Mouse (Mus musculus): ENCODE data around the gene Leng9.
"Not testable (repeated sequence)": the region's sequence is repeated elsewhere in the genome, so short reads cannot be mapped to it uniquely, and the experiment has no call there.

Leng9 gene

DNA sequence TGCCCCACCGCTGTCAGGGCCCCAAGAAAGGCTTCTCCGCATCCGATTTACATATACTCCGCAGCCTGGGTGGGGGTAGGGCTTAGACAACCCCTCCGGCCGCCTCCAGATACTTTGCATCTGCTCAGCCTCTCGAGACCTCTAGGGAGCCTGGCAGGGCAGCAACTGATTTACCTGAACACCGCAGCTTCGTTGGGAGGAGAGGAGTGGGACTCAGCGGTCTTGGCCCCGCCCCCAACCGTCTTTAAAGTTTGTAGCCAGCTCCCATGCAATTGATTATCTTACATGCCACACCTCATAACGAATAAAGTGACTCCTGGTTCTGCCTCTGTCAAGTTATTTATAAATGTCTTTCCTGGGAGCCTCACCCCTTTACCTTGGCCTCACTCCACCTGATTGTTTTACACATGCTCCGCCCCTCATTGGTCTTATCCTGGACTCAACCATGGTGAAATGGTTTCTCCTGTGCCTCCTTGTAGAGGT lies at the start of gene Leng9:
Gene Leng9, minus strand, starts transcription at position 316 of the 483 bp plus-strand sequence.
- DNase-seq (ENCODE audit: low spot score), result peak; percentile 48

DNA sequence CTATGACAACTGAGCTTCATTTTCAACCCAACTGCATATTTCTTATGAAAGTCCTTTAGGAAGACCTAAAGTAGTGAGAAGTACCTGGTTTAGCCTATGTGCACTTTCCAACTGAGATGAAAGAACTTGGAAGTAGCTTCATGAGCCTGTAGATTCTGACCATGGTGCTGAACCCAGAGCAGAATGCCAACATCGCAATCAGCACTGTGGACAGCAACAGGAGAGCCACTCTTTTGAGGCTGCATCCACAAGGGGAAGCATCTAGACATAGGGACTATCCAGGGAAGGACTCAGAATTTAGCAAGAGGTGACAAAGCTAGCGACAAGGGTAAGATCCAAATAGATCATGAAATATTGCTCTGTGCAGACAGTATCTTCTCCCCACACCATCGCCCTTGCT lies 28.3 kb upstream of the Leng9 start:
- DNase-seq (ENCODE audit: low spot score), result peak; percentile 55

DNA sequence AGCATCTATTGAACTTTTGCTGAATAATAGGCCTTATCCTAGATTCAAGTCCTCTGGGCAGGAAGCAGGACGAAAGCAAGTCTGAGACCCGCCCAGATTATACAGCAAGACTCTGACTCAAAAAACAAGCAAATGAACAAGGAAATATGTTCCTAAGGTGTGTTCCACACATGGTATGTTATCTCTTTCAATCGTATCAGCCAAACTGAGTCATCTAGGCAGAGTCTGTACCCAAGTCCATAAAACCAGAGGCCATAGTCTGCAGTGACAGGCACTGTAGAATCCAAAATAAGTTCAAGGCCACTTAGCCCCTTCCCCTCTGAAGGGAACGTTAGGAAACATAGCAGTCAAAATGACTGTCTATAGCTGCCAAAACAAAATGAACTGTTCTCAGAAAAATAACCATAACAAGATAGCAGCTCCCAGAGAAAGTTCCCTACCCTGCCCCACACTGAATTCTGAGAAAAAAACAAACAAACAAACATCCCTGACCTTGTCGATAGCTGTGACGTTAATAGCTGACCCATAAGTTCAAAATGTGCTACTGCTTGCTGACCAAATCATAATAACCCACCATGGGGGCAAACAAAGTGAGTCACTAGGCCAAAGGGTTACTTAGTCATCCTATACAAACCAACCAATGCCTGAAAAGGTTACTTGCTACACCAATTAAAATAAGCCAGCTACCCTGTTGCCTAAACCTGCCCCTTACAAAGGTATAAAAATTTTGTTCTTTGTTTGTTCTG lies 20.2 kb upstream of the Leng9 start:
- DNase-seq (ENCODE audit: low spot score), result no peak

- DNase-seq (ENCODE audit: low spot score), result no peak
Observed at GRCm38 (mm10) chr7:4167098-4167497, 16.9 kb upstream of the Leng9 start.

DNA sequence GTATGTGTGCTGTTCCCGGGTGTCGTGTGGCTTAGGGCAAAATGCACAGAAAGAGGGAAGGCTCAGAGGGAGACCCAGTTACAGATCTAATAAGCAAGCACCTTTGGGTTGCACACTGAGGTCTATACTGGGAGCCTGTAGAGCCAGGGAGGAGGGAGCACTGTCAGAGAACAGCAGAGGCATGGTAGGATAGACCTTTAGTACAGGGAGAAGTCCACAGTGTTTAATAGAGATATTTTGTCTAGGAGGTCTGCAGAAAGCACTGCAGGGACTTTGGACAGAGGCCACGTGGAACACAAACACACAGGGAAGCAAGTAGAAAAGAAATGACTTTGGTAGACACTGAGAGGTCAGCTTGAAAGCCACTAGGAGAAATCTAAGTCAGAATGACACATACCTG lies 15.1 kb upstream of the Leng9 start:
- no peak for DNase-seq (ENCODE audit: low spot score)

DNA sequence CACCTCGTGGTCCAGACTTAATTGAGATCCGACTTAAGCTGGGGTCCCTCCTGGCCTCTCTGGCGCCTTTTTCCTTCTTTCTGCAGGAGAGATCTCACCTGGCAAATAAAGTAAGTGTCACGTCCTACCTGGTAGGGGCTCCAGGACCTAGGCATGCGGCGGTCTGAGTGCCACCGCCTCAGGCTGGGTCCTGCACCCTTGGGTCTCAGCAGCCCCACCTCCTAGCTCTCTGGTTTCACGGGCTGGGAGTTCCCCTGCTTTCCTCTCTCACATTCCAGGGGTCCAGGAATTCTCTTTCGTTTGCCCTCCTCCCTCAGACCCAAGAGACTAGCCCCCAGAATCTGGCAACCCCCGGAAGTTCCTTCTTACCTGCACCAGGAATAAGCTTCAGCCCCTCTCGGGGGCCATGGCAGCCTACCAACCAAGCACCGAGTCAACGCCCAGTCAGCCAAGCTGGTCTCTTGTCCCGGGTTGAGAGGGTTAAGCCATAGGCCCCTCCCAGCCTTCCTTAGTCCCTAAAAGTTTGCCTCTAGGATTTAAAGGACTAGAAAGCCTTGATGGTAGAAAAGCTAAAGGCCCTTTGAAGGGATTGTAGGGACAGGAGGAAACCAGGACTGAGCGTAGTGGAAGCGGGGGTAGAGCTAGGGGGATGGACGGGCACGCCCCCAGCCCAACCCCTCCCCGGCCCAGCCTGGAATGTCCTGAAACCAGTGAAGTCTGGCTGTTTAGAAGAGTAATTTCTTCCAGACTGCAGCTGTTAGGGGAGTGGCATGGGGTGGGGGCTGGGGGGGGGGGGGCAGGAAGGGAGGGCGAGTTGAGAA lies 14.1 kb upstream of the Leng9 start, which contains the start of gene Cdc42ep5:
Gene Cdc42ep5, minus strand, starts transcription at position 771 of the 821 bp plus-strand sequence.
- peak; percentile 80 for DNase-seq (ENCODE audit: low spot score)

DNA sequence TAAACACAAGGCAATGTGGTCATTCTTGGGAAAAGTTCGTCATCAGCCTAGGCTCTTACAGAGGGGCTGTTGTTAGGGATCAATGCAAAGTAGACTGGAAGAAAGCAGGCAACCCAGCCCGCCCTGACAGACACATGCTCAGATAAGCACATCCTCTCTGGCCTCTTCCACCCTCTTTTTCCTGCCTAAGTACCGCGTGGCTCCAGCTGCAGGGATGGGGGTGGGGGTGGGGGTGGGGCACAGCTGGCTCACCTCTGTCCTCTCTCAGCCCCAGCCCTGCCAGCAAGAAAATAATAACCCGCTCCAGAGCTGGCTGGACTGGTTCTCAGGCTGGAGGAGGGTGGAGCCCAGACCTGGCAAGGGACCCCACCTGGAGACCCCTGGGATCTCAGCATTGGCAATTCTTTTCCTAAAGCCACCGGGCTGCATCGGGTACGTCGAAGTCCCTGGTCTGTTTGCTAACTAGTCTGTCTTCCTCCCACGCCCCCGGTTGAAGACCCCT lies 13.4 kb upstream of the Leng9 start:
- peak; percentile 69 for DNase-seq (ENCODE audit: low spot score)

DNA sequence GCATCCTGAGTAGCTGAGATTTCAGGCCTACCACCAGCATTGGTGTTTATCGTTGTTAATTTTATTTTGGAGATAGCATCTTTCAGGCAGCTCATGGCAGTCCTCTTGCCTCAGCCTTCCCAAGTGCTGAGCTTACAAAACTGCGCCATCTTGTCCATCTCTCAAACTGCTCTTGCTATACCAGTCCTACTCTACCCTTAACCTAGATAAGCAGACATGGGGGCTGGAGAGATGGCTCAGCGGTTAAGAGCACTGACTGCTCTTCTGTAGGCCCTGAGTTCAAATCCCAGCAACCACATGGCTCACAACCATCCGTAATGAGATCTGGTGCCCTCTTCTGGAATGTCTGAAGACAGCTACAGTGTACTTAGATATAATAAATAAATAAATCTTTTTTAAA lies 11.4 kb upstream of the Leng9 start:
- DNase-seq (ENCODE audit: low spot score), result not testable (repeated sequence)

DNA sequence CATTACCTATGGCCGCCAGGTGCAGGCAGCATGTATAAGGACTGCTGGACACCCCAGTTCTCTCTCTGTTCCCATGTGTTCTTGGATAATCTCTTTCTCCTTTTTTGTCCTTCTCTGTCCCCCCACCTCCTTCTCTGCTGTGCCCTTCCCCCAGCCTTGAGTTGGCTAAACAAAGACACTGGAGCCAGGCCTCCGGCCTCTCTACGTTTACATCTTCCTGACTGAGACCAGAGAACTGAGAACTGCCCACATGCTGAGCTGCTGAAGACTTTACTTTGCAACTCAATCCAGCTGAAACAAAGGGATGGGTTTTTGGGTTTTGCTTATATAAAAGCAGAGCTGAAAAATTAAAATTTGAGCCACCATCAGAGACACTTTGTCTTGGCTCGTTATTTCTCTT lies 4.8 kb upstream of the Leng9 start:
- DNase-seq (ENCODE audit: low spot score), result no peak

GRCm38 (mm10) chr7:4154356-4154755 lies 4.2 kb upstream of the Leng9 start:
- no peak for DNase-seq (ENCODE audit: low spot score)

DNA sequence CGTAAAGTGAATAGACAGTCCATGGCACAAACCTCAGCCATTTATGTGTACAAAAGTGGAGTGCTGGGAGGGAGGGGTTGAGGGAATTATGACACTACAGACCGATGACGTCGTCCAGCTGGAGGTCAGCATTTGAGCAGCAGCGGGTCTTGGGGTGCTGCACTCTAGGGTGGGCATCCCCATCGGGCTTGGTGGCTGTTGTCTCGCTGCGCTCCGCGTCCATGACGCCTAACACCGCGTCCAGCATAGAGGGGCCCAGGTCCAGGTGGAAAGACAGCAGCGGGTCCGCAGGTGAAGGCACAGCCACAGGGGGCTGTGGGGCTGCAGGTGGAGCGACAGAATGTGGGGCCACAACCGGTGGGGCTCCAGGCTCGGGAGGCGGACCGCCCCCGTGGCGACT lies 1.1 kb upstream of the Leng9 start:
- DNase-seq (ENCODE audit: low spot score), result no peak

- DNase-seq (ENCODE audit: low spot score), result peak; percentile 57
Observed at GRCm38 (mm10) chr7:4150811-4151221, 642 bp upstream of the Leng9 start.

- DNase-seq (ENCODE audit: low spot score), result peak; percentile 83
Observed at GRCm38 (mm10) chr7:4149209-4150054, 742 bp downstream of the Leng9 start.

DNA sequence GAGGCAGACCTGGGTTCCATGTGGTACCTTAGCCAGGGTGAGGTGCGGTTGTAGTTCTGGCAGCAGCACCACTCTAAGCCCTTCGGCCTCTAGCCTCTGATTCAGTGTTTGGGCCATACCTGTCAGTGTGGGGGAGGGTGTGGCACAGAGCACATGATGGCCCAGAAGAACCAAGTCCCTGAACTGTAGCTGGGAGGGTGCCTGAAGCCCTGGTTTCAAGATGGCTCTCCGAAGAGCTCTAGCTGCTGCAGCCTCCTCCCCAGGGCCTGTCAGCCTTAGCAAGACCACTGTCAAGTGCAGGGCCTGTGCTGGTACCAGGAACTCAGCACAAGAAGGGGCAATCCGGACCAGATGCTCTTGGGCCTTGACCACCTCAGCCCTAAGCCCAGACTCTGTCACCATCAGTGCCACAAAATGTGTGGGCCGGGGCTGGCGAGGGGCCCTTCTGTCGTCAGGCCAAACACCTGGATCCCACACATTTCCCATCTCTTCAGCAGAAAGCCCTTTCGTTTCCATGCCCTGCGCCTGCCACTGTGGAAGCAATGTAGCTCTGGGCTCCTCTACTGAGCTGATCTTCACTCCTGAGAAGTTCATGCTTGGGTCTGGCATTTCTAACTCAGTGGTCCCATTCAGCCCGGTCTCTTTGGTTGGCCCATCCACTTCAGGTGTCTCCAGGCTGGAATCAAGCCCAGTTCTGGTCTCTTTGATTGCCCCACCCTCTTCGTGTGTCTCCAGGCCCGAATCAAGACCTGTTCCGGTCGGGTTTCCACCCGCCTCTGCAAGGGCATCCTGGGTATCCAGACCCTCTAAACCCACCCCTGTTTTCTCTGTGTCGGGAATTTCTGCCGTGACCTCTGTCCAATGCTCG lies 1.6 kb downstream of the Leng9 start:
- DNase-seq (ENCODE audit: low spot score), result peak; percentile 38

DNA sequence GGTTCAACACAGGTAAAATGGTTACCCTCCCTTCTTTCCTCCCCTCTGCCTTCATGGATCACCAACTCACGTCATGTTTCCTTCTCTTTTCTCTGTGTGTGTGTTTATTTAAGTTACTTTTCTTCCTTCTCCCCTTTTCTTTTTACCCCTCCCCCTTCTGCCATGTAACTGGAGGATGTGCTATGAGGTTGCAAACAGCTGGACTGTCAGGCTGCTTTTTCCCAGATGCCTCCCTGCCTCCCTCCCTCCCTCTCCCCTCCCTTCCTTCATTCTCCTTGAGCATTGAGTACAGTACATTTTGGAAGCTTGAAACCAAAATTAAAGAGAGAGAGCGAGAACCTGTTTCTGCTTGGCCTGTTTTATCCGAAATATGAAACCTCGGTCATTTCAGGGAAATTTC lies 2.3 kb downstream of the Leng9 start:
- no peak for DNase-seq (ENCODE audit: low spot score)

- no peak for DNase-seq (ENCODE audit: low spot score)
Observed at GRCm38 (mm10) chr7:4147371-4147770, 2.8 kb downstream of the Leng9 start.

DNA sequence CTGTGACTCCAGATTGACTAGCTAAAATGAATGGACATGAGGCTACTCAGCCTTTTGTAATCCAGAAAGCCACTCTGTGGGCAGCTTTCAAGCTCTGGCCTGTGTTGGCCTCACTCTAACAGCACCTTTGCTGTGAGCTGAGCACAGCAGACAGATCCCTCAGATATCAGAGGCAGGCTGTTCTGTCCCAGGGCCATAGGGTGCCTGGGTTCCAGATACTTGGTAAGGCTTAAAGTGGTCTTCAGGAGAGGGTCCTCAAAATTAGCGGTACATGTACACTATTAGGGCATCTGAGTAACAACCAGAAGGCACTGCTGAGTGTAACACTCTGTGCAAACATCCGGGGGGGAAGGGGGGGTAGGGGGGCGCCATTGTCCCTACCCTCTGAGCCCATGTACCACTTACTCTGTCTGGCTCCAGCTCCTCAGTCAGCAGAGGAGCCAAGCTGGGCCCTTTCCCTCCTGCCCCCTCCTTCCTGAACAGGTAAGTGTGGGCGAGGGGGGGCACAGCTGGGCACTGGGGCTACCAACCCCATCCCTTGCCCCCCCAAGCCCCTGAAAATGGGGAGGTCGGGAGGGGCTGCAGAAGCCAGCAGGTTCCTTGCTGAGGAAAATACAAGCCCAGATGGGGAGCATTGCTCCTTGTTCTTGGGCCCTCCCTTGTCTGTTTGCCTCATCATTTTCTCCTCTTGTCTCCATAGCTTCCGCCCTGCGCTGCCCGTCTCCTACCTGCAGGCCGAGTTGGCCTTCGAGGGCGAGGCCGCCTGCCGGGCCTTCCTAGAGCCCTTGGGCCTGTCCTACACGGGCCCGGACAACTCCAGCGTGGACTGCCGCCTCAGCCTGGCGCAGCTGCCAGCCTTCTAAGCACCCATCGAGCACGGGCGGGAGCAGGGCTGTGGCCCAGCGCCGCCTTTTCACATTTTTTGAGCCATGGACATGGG lies 3.7 kb downstream of the Leng9 start:
- DNase-seq (ENCODE audit: low spot score), result no peak

DNA sequence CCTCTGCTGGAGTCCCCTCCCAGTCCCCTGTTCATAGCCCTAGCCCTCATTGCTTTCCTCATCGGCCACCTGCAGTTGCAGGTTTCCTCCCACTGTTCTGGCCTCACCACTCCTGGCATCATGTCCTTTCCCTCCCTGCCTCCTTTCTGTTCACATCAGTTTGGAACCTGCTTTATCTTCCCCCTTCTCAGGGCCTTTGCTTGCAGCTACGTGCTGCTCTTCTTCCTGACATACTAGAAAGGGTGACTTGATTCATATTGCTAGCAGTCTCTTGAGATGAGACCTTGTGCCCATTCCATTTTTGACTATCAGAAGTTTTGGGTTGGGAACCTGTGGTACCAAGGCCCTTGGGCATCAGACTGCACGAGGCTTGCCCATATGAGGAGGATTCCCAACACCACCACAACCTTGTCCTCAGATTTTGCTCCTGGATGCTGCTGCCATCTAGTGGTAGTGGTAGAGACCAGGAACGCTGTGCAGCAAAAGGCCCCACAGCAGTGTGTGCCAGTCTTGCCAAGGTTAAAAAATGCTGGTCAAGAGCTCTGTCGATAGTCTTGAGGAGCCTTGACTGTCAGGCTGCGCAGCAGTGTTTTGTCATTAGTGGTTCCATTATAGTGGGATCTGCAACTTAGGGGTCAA lies 4.5 kb downstream of the Leng9 start:
- DNase-seq (ENCODE audit: low spot score), result peak; percentile 48

Measured in urinary bladder, postnatal 14 days (tissue).